Mouse (Mus musculus) monocyte, adult 5-6 weeks (primary cell): ENCODE measurements around the gene Grrp1. TPM values are rescaled to one million over a fixed set of nuclear protein-coding genes. Genes with fewer than 3 reads are reported as not detected.
"Not testable (repeated sequence)": the region's sequence is repeated elsewhere in the genome, so short reads cannot be mapped to it uniquely, and the experiment has no call there.

Experiments used
- ATAC-seq: fragments of 153-309, 156-312 bp; replicated peaks from 2 replicates; pipeline ENCODE4 v1.8.0; 2017; ENCODE audit warnings: mild to moderate bottlenecking; ENCODE audit not compliant: low TSS enrichment, insufficient number of reproducible peaks, severe bottlenecking, poor library complexity, low FRiP score
- total RNA-seq: library from RNA; stranded (forward); fragments of 200-1000, 200-491, 200-594 nt; gene quantifications from 3 replicates; pipeline ENCODE4 v1.2.3, GENCODE M21; 2017

The Grrp1 gene
- not detected in 3 replicates for total RNA-seq

- ATAC-seq = no peak
Measured at GRCm38 (mm10) chr4:134253722-134254324, at the start of gene Grrp1. Gene Grrp1, minus strand, starts transcription at chr4:134254106.

- no peak for ATAC-seq
Measured at GRCm38 (mm10) chr4:134302084-134302483, 48.2 kb upstream of the Grrp1 start.

- ATAC-seq = peak; percentile 47; the same call in 1 of the 2 replicates
Measured at GRCm38 (mm10) chr4:134300316-134300715, 46.4 kb upstream of the Grrp1 start.

GRCm38 (mm10) chr4:134299498-134299810 lies 45.5 kb upstream of the Grrp1 start:
- ATAC-seq = no peak

GRCm38 (mm10) chr4:134298626-134299497 lies 45.0 kb upstream of the Grrp1 start:
- no peak for ATAC-seq

GRCm38 (mm10) chr4:134297369-134297768 lies 43.5 kb upstream of the Grrp1 start:
- ATAC-seq = no peak

- no peak for ATAC-seq
Measured at GRCm38 (mm10) chr4:134296523-134296922, 42.6 kb upstream of the Grrp1 start.

GRCm38 (mm10) chr4:134296096-134296495 lies 42.2 kb upstream of the Grrp1 start:
- ATAC-seq = not testable (repeated sequence)

- ATAC-seq = no peak
Measured at GRCm38 (mm10) chr4:134293692-134294163, 39.8 kb upstream of the Grrp1 start.

GRCm38 (mm10) chr4:134293061-134293691 lies 39.3 kb upstream of the Grrp1 start:
- ATAC-seq = no peak

GRCm38 (mm10) chr4:134292067-134292466 lies 38.2 kb upstream of the Grrp1 start:
- ATAC-seq = peak; percentile 68

GRCm38 (mm10) chr4:134288397-134289256 lies 34.7 kb upstream of the Grrp1 start:
- ATAC-seq = no peak

- peak; percentile 71 for ATAC-seq
Measured at GRCm38 (mm10) chr4:134287575-134288025, 33.7 kb upstream of the Grrp1 start, which contains the start of gene Pdik1l. Gene Pdik1l, minus strand, starts transcription at chr4:134287895.

- ATAC-seq = peak; percentile 61
Measured at GRCm38 (mm10) chr4:134287168-134287564, 33.3 kb upstream of the Grrp1 start.

- ATAC-seq = no peak
Measured at GRCm38 (mm10) chr4:134286226-134287167, 32.6 kb upstream of the Grrp1 start.

- ATAC-seq = no peak
Measured at GRCm38 (mm10) chr4:134284942-134285341, 31.0 kb upstream of the Grrp1 start.
